Mouse (Mus musculus): ENCODE data around the gene Taf1c.

GRCm38 (mm10) chr8:119572411-119572810 is 32.6 kb downstream of the Taf1c start:
- TF ChIP-seq POLR2A (IDR thresholded peaks at IDR 0.05; ENCODE audit: control insufficient read depth, low read depth, low read length) (no peak), CTCF (IDR thresholded peaks at IDR 0.05; ENCODE audit: control insufficient read depth, insufficient read depth, insufficient replicate concordance, low read depth, low read length) (no peak)
